Mouse (Mus musculus): ENCODE measurements at regions not wholly inside any gene's neighbourhood (a gene's known extent, or its start where the extent isn't known, plus 50 kb on each side); places are given as distances from the start of the nearest gene placed in this dataset.

GRCm38 (mm10) chr3:34322527-34323210, 241.5 kb upstream of the Dnajc19 start:
- TF ChIP-seq EP300 (IDR thresholded peaks at IDR 0.05; ENCODE audit: insufficient read depth, low read depth, low read length) (no peak), POLR2A (IDR thresholded peaks at IDR 0.05; ENCODE audit: insufficient read depth, low read length) (no peak), CTCF (IDR thresholded peaks at IDR 0.05; ENCODE audit: low read depth, low read length) (no peak)
- Histone ChIP-seq H3K27ac (ENCODE audit: insufficient read depth, low read length) (no peak overlapping the region), H3K27me3 (ENCODE audit: control insufficient read depth, insufficient read depth, low read length, poor library complexity, severe bottlenecking) (no peaks in the 10 kb centered on the region)

GRCm38 (mm10) chr3:34314798-34315197, 233.7 kb upstream of the Dnajc19 start:
- no peaks in the 10 kb centered on the region for H3K9me3 ChIP-seq (replicated peaks; ENCODE audit: control insufficient read depth, insufficient read depth, low read length, poor library complexity, severe bottlenecking)
- TF ChIP-seq POLR2A (IDR thresholded peaks at IDR 0.05; ENCODE audit: insufficient read depth, low read length) (no peak), EP300 (IDR thresholded peaks at IDR 0.05; ENCODE audit: insufficient read depth, low read depth, low read length) (no peak), CTCF (IDR thresholded peaks at IDR 0.05; ENCODE audit: low read depth, low read length) (no peak)
- no peak overlapping the region for H3K9ac ChIP-seq (ENCODE audit: low read depth, poor library complexity, severe bottlenecking)
- H3K4me1 ChIP-seq (ENCODE audit: control insufficient read depth, insufficient read depth, low read length): no peaks in the 10 kb centered on the region
- no peaks in the 10 kb centered on the region for H3K27me3 ChIP-seq (ENCODE audit: control insufficient read depth, insufficient read depth, low read length, poor library complexity, severe bottlenecking)
- no peak overlapping the region for H3K27ac ChIP-seq (ENCODE audit: insufficient read depth, low read length)
- H3K4me3 ChIP-seq (ENCODE audit: low read depth, low read length): no peak overlapping the region
- H3K36me3 ChIP-seq (ENCODE audit: control insufficient read depth, insufficient read depth, low read length, poor library complexity, severe bottlenecking): no peaks in the 10 kb centered on the region

More at GRCm38 (mm10) chr3:34322527-34323210, 241.5 kb upstream of the Dnajc19 start:
- Histone ChIP-seq H3K9me3 (replicated peaks; ENCODE audit: control insufficient read depth, insufficient read depth, low read length, poor library complexity, severe bottlenecking) (no peaks in the 10 kb centered on the region), H3K36me3 (ENCODE audit: control insufficient read depth, insufficient read depth, low read length, poor library complexity, severe bottlenecking) (no peaks in the 10 kb centered on the region), H3K4me3 (ENCODE audit: low read depth, low read length) (no peak overlapping the region), H3K4me1 (ENCODE audit: control insufficient read depth, insufficient read depth, low read length) (no peaks in the 10 kb centered on the region), H3K9ac (ENCODE audit: low read depth, poor library complexity, severe bottlenecking) (no peak overlapping the region)

GRCm38 (mm10) chr3:34314393-34314792, 233.3 kb upstream of the Dnajc19 start:
- H3K27ac ChIP-seq (ENCODE audit: insufficient read depth, low read length): no peak overlapping the region
- H3K9ac ChIP-seq (ENCODE audit: low read depth, poor library complexity, severe bottlenecking): no peak overlapping the region
- no peaks in the 10 kb centered on the region for H3K36me3 ChIP-seq (ENCODE audit: control insufficient read depth, insufficient read depth, low read length, poor library complexity, severe bottlenecking)
- no peaks in the 10 kb centered on the region for H3K9me3 ChIP-seq (replicated peaks; ENCODE audit: control insufficient read depth, insufficient read depth, low read length, poor library complexity, severe bottlenecking)
- H3K27me3 ChIP-seq (ENCODE audit: control insufficient read depth, insufficient read depth, low read length, poor library complexity, severe bottlenecking): no peaks in the 10 kb centered on the region
- H3K4me3 ChIP-seq (ENCODE audit: low read depth, low read length): no peak overlapping the region
- TF ChIP-seq EP300 (IDR thresholded peaks at IDR 0.05; ENCODE audit: insufficient read depth, low read depth, low read length) (no peak), POLR2A (IDR thresholded peaks at IDR 0.05; ENCODE audit: insufficient read depth, low read length) (no peak), CTCF (IDR thresholded peaks at IDR 0.05; ENCODE audit: low read depth, low read length) (no peak)
- H3K4me1 ChIP-seq (ENCODE audit: control insufficient read depth, insufficient read depth, low read length): no peaks in the 10 kb centered on the region

- H3K4me3 ChIP-seq (ENCODE audit: low read depth, low read length): no peak overlapping the region
- TF ChIP-seq EP300 (IDR thresholded peaks at IDR 0.05; ENCODE audit: insufficient read depth, low read depth, low read length) (no peak), CTCF (IDR thresholded peaks at IDR 0.05; ENCODE audit: low read depth, low read length) (no peak), POLR2A (IDR thresholded peaks at IDR 0.05; ENCODE audit: insufficient read depth, low read length) (no peak)
- no peaks in the 10 kb centered on the region for H3K27me3 ChIP-seq (ENCODE audit: control insufficient read depth, insufficient read depth, low read length, poor library complexity, severe bottlenecking)
- no peaks in the 10 kb centered on the region for H3K4me1 ChIP-seq (ENCODE audit: control insufficient read depth, insufficient read depth, low read length)
- no peaks in the 10 kb centered on the region for H3K9me3 ChIP-seq (replicated peaks; ENCODE audit: control insufficient read depth, insufficient read depth, low read length, poor library complexity, severe bottlenecking)
- no peak overlapping the region for H3K27ac ChIP-seq (ENCODE audit: insufficient read depth, low read length)
- H3K36me3 ChIP-seq (ENCODE audit: control insufficient read depth, insufficient read depth, low read length, poor library complexity, severe bottlenecking): no peaks in the 10 kb centered on the region
- H3K9ac ChIP-seq (ENCODE audit: low read depth, poor library complexity, severe bottlenecking): no peak overlapping the region
Measured at GRCm38 (mm10) chr3:34311944-34312343, 230.8 kb upstream of the Dnajc19 start.

- Histone ChIP-seq H3K27ac (ENCODE audit: insufficient read depth, low read length) (no peak overlapping the region), H3K36me3 (ENCODE audit: control insufficient read depth, insufficient read depth, low read length, poor library complexity, severe bottlenecking) (no peaks in the 10 kb centered on the region), H3K27me3 (ENCODE audit: control insufficient read depth, insufficient read depth, low read length, poor library complexity, severe bottlenecking) (no peaks in the 10 kb centered on the region), H3K9ac (ENCODE audit: low read depth, poor library complexity, severe bottlenecking) (no peak overlapping the region), H3K4me3 (ENCODE audit: low read depth, low read length) (no peak overlapping the region), H3K9me3 (replicated peaks; ENCODE audit: control insufficient read depth, insufficient read depth, low read length, poor library complexity, severe bottlenecking) (no peaks in the 10 kb centered on the region), H3K4me1 (ENCODE audit: control insufficient read depth, insufficient read depth, low read length) (no peaks in the 10 kb centered on the region)
- TF ChIP-seq POLR2A (IDR thresholded peaks at IDR 0.05; ENCODE audit: insufficient read depth, low read length): no peak
Measured at GRCm38 (mm10) chr3:34299637-34300036, 218.5 kb upstream of the Dnajc19 start.

- no peaks in the 10 kb centered on the region for H3K9me3 ChIP-seq (replicated peaks; ENCODE audit: control insufficient read depth, insufficient read depth, low read length, poor library complexity, severe bottlenecking)
- no peaks in the 10 kb centered on the region for H3K36me3 ChIP-seq (ENCODE audit: control insufficient read depth, insufficient read depth, low read length, poor library complexity, severe bottlenecking)
- no peaks in the 10 kb centered on the region for H3K4me1 ChIP-seq (ENCODE audit: control insufficient read depth, insufficient read depth, low read length)
- H3K4me3 ChIP-seq (ENCODE audit: low read depth, low read length): no peak overlapping the region
- TF ChIP-seq CTCF (IDR thresholded peaks at IDR 0.05; ENCODE audit: low read depth, low read length) (no peak), POLR2A (IDR thresholded peaks at IDR 0.05; ENCODE audit: insufficient read depth, low read length) (no peak), EP300 (IDR thresholded peaks at IDR 0.05; ENCODE audit: insufficient read depth, low read depth, low read length) (no peak)
- H3K27me3 ChIP-seq (ENCODE audit: control insufficient read depth, insufficient read depth, low read length, poor library complexity, severe bottlenecking): no peaks in the 10 kb centered on the region
- H3K27ac ChIP-seq (ENCODE audit: insufficient read depth, low read length): no peak overlapping the region
- H3K9ac ChIP-seq (ENCODE audit: low read depth, poor library complexity, severe bottlenecking): no peak overlapping the region
Measured at GRCm38 (mm10) chr3:34287836-34288235, 206.7 kb upstream of the Dnajc19 start.

All from ES-Bruce4 (cell line).